Mouse (Mus musculus): ENCODE measurements at regions not wholly inside any gene's neighbourhood (a gene's known extent, or its start where the extent isn't known, plus 50 kb on each side); places are given as distances from the start of the nearest gene placed in this dataset.

GRCm38 (mm10) chr4:34328151-34328785 lies 222.5 kb upstream of the Akirin2 start:
- DNase-seq (ENCODE audit: low spot score in 2 of 2), result no peak

GRCm38 (mm10) chr4:34336971-34337797 lies 213.6 kb upstream of the Akirin2 start:
- DNase-seq (ENCODE audit: low spot score in 2 of 2), result peak in 1 of 2 experiments; percentile 3

- no peak for DNase-seq (ENCODE audit: low spot score in 2 of 2)
Measured at GRCm38 (mm10) chr4:34337852-34338251, 212.9 kb upstream of the Akirin2 start.

- DNase-seq (ENCODE audit: low spot score in 2 of 2), result no peak
Measured at GRCm38 (mm10) chr4:34340057-34340456, 210.7 kb upstream of the Akirin2 start.

- no peak for DNase-seq (ENCODE audit: low spot score in 2 of 2)
Measured at GRCm38 (mm10) chr4:34371281-34372032, 179.3 kb upstream of the Akirin2 start.

- DNase-seq (ENCODE audit: low spot score in 2 of 2), result no peak
Measured at GRCm38 (mm10) chr4:34386338-34386967, 164.3 kb upstream of the Akirin2 start.

GRCm38 (mm10) chr4:34391499-34391898 lies 159.2 kb upstream of the Akirin2 start:
- no peak for DNase-seq (ENCODE audit: low spot score in 2 of 2)

- DNase-seq (ENCODE audit: low spot score in 2 of 2), result no peak
Measured at GRCm38 (mm10) chr4:34403061-34403460, 147.7 kb upstream of the Akirin2 start.

- DNase-seq (ENCODE audit: low spot score in 2 of 2), result no peak
Measured at GRCm38 (mm10) chr4:34407181-34407580, 143.6 kb upstream of the Akirin2 start.

GRCm38 (mm10) chr4:34420970-34421369 lies 129.8 kb upstream of the Akirin2 start:
- no peak for DNase-seq (ENCODE audit: low spot score in 2 of 2)

GRCm38 (mm10) chr4:34424131-34424646 lies 126.5 kb upstream of the Akirin2 start:
- DNase-seq (ENCODE audit: low spot score in 2 of 2), result no peak

GRCm38 (mm10) chr4:34429003-34429402 lies 121.7 kb upstream of the Akirin2 start:
- no peak for DNase-seq (ENCODE audit: low spot score in 2 of 2)

- no peak for DNase-seq (ENCODE audit: low spot score in 2 of 2)
Measured at GRCm38 (mm10) chr4:34429456-34430235, 121.1 kb upstream of the Akirin2 start.

GRCm38 (mm10) chr4:34437316-34437715 lies 113.4 kb upstream of the Akirin2 start:
- DNase-seq (ENCODE audit: low spot score in 2 of 2), result peak in 1 of 2 experiments; percentile 17

- no peak for DNase-seq (ENCODE audit: low spot score in 2 of 2)
Measured at GRCm38 (mm10) chr4:34449582-34449981, 101.2 kb upstream of the Akirin2 start.

GRCm38 (mm10) chr4:34462591-34462990 lies 88.1 kb upstream of the Akirin2 start:
- DNase-seq (ENCODE audit: low spot score in 2 of 2), result peak in 1 of 2 experiments; percentile 6

GRCm38 (mm10) chr4:34465845-34466244 lies 84.9 kb upstream of the Akirin2 start:
- DNase-seq (ENCODE audit: low spot score in 2 of 2), result no peak

- no peak for DNase-seq (ENCODE audit: low spot score in 2 of 2)
Measured at GRCm38 (mm10) chr4:34466309-34466708, 84.4 kb upstream of the Akirin2 start.

- DNase-seq (ENCODE audit: low spot score in 2 of 2), result no peak
Measured at GRCm38 (mm10) chr4:34468096-34468495, 82.6 kb upstream of the Akirin2 start.

GRCm38 (mm10) chr4:34475792-34476448 lies 74.8 kb upstream of the Akirin2 start:
- DNase-seq (ENCODE audit: low spot score in 2 of 2), result no peak

Data from adrenal gland, adult 18-20 months (tissue).